Comparison of ENCODE assay signal across 10 mouse cellular contexts in the genomic region with DNA sequence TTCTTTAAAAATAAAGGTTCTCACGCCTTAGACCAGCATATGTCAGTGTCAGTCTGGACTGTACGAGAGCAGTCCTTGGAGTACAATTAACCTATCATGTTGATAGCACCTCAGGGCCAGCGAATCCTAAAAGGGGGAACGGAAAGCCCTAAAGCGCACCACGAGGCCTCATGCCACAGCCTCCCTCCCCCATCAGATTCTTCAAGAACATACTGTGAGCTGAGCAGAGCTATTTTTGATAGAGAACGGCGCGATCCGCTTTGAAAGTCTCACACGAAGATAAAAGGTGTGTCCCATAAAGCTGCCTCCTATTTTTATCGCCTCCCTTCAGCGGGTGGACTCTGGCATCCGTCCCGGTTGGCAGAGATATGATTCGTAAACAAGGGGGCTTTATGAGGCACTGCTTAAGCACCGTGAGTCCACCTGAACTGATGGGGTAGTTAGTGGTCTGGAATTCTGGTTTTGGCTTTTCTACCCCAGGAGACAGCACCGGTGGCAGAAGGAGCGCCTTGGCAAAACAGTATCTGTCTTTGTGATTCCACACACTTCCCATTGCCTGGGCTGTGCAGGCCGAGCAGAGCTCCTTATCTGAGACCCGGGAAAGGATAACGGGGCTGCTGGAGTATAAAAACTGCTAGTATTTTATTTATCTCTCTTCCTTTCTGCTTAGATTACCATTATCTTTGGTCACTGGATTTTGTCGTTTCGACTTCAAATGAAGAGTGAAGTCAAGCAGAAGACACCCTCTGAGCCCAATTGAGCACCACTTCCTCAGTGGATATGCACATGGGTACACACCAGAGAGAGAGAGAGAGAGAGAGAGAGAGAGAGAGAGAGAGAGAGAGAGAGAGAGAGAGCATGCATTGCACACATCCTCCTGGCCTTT.
DNase-seq lines count a peak whose midpoint lies in the region; ATAC-seq and TF ChIP-seq lines count a peak whose summit lies in the region.
"Had no signal": no experiment of that assay in that cellular context is flagged by ENCODE, and none has a peak within 500 bp of the region (broad histone marks: within the 10 kb centered on the region; RNA-seq: fewer than 3 reads in every experiment).

No protein-coding gene starts in this region.

- no peak for TF ChIP-seq CTCF in hindbrain, postnatal 0 days (IDR thresholded peaks at IDR 0.05; ENCODE audit: low read depth)
- no peak for TF ChIP-seq CTCF in forebrain, postnatal 0 days (IDR thresholded peaks at IDR 0.05; ENCODE audit: low read depth)

- 62% methylated on average over 24 of the region's 24 CpGs for WGBS in hindbrain, postnatal 0 days
- 72% methylated on average over 24 of the region's 24 CpGs for WGBS in hindbrain, embryonic 13.5 days
- 50% methylated on average over 24 of the region's 24 CpGs for WGBS in forebrain, postnatal 0 days

- no peak overlapping the region for H3K9ac ChIP-seq in hindbrain, postnatal 0 days (replicated peaks; ENCODE audit: low read length)
- no peak overlapping the region for H3K9ac ChIP-seq in hindbrain, embryonic 13.5 days
- H3K9ac ChIP-seq in forebrain, postnatal 0 days, result no peak overlapping the region
- H3K9ac ChIP-seq: embryonic facial prominence, embryonic 13.5 days had no signal

- no peaks in the 10 kb centered on the region for H3K9me3 ChIP-seq in hindbrain, postnatal 0 days (ENCODE audit: low read length)
- H3K9me3 ChIP-seq in hindbrain, embryonic 13.5 days, result no peaks in the 10 kb centered on the region
- no peaks in the 10 kb centered on the region for H3K9me3 ChIP-seq in forebrain, postnatal 0 days (ENCODE audit: low read length)
- H3K9me3 ChIP-seq: embryonic facial prominence, embryonic 13.5 days had no signal

- no peaks in the 10 kb centered on the region for H3K4me1 ChIP-seq in hindbrain, postnatal 0 days (ENCODE audit: insufficient read depth, low read length)
- peaks cover 5% of the 10 kb centered on the region; the same call in 1 of the 2 replicates for H3K4me1 ChIP-seq in hindbrain, embryonic 13.5 days (replicated peaks)
- no peaks in the 10 kb centered on the region for H3K4me1 ChIP-seq in forebrain, postnatal 0 days (ENCODE audit: insufficient read depth)
- H3K4me1 ChIP-seq: embryonic facial prominence, embryonic 13.5 days had no signal

- no peaks in the 10 kb centered on the region for H3K27me3 ChIP-seq in hindbrain, postnatal 0 days (ENCODE audit: insufficient read depth, low read length)
- no peaks in the 10 kb centered on the region for H3K27me3 ChIP-seq in hindbrain, embryonic 13.5 days
- no peaks in the 10 kb centered on the region for H3K27me3 ChIP-seq in forebrain, postnatal 0 days (ENCODE audit: insufficient read depth, low read length)
- H3K27me3 ChIP-seq: embryonic facial prominence, embryonic 13.5 days had no signal

- no peak for DNase-seq in hindbrain, postnatal 0 days (ENCODE audit: low spot score)
- peak; percentile 25 for DNase-seq in forebrain, postnatal 0 days
- peak; percentile 20 to 21 for DNase-seq in layer of hippocampus, postnatal 14 days (ENCODE audit: low spot score in 2 of 2)
- DNase-seq in right cerebral cortex, adult 2 months (ENCODE audit: low spot score in 2 of 2), result peak; percentile 62 to 72
- DNase-seq in adrenal gland, adult 18-20 months (ENCODE audit: low spot score in 2 of 2), result no peak
- no peak for DNase-seq in adrenal gland, adult (ENCODE audit: inconsistent age in 2 of 2, low spot score in 1 of 2)

- 0 out of 2 replicates have a peak, but pooled peaks have one; percentile 24 for ATAC-seq in hindbrain, postnatal 0 days
- ATAC-seq in hindbrain, embryonic 13.5 days (ENCODE audit: low FRiP score), result no peak
- peak; percentile 62 for ATAC-seq in forebrain, postnatal 0 days
- ATAC-seq in inflammation-experienced regulatory T-cells, adult 6 months, result no peak

- no peak overlapping the region for H3K27ac ChIP-seq in hindbrain, postnatal 0 days
- no peak overlapping the region for H3K27ac ChIP-seq in hindbrain, embryonic 13.5 days
- no peak overlapping the region for H3K27ac ChIP-seq in forebrain, postnatal 0 days (ENCODE audit: low read depth, low read length)
- H3K27ac ChIP-seq: embryonic facial prominence, embryonic 13.5 days; macrophage had no signal

- H3K36me3 ChIP-seq in hindbrain, postnatal 0 days (ENCODE audit: insufficient read depth, low read length), result no peaks in the 10 kb centered on the region
- H3K36me3 ChIP-seq in hindbrain, embryonic 13.5 days, result no peaks in the 10 kb centered on the region
- H3K36me3 ChIP-seq in forebrain, postnatal 0 days (ENCODE audit: insufficient read depth), result no peaks in the 10 kb centered on the region
- H3K36me3 ChIP-seq: embryonic facial prominence, embryonic 13.5 days had no signal

- no peak overlapping the region for H3K4me2 ChIP-seq in hindbrain, postnatal 0 days (ENCODE audit: low read depth, low read length)
- no peak overlapping the region for H3K4me2 ChIP-seq in hindbrain, embryonic 13.5 days
- peak overlapping the region; percentile 10; the same call in 1 of the 2 replicates for H3K4me2 ChIP-seq in forebrain, postnatal 0 days (ENCODE audit: low read depth)
- H3K4me2 ChIP-seq: embryonic facial prominence, embryonic 13.5 days had no signal

- no peak overlapping the region for H3K4me3 ChIP-seq in hindbrain, postnatal 0 days (ENCODE audit: low read length)
- no peak overlapping the region for H3K4me3 ChIP-seq in hindbrain, embryonic 13.5 days
- H3K4me3 ChIP-seq in forebrain, postnatal 0 days (ENCODE audit: low read depth, low read length), result no peak overlapping the region
- H3K4me3 ChIP-seq: embryonic facial prominence, embryonic 13.5 days had no signal

Comparison
In these comparisons a context has a peak if more than half of its experiments do, and no peak if none do; other contexts are left out.
1. ATAC-seq: peak in hindbrain, postnatal 0 days (single experiment) and forebrain, postnatal 0 days (single experiment); none in hindbrain, embryonic 13.5 days (single experiment) and inflammation-experienced regulatory T-cells, adult 6 months (single experiment).
2. DNase-seq: peak in forebrain, postnatal 0 days (single experiment), layer of hippocampus, postnatal 14 days (2 of 2) and right cerebral cortex, adult 2 months (2 of 2); none in hindbrain, postnatal 0 days (single experiment), adrenal gland, adult 18-20 months (0 of 2) and adrenal gland, adult (0 of 2).